Mouse (Mus musculus): ENCODE data around the gene Myo1a. TPM values are rescaled to one million over a fixed set of nuclear protein-coding genes. Genes with fewer than 3 reads are reported as not detected.

The Myo1a gene
- polyA plus RNA-seq, 1 experiment, result 0.35 TPM

GRCm38 (mm10) chr10:127691053-127691452 lies 13.9 kb upstream of the Myo1a start:
- H3K4me2 ChIP-seq (ENCODE audit: low read depth), result no peak overlapping the region
- no peak overlapping the region for H3ac ChIP-seq (ENCODE audit: control insufficient read depth, insufficient read length)
- no peak for TF ChIP-seq SRF (IDR thresholded peaks at IDR 0.05; ENCODE audit: control insufficient read depth, insufficient read length, low read depth)
- no peak for TF ChIP-seq MYOG (IDR thresholded peaks at IDR 0.05; ENCODE audit: control insufficient read depth in 1 of 3, insufficient read depth in 1 of 3, insufficient read length in 2 of 3, low read depth in 2 of 3)
- no peak for TF ChIP-seq CEBPB (IDR thresholded peaks at IDR 0.05; ENCODE audit: insufficient read depth, poor library complexity, severe bottlenecking)
- no peak for TF ChIP-seq TCF3 (IDR thresholded peaks at IDR 0.05; ENCODE audit: insufficient read length, low read depth)
- H3K27me3 ChIP-seq (ENCODE audit: control insufficient read depth, insufficient read depth, insufficient read length), result no peaks in the 10 kb centered on the region
- H3K36me3 ChIP-seq (ENCODE audit: control insufficient read depth, insufficient read depth), result peaks cover 4% of the 10 kb centered on the region
- no peaks in the 10 kb centered on the region for H3K79me2 ChIP-seq (ENCODE audit: control insufficient read depth, insufficient read depth)
- no peak overlapping the region for H3K4me3 ChIP-seq

GRCm38 (mm10) chr10:127694636-127695035 lies 10.3 kb upstream of the Myo1a start:
- H3K36me3 ChIP-seq (ENCODE audit: control insufficient read depth, insufficient read depth), result peaks cover 4% of the 10 kb centered on the region
- H3K79me2 ChIP-seq (ENCODE audit: control insufficient read depth, insufficient read depth), result no peaks in the 10 kb centered on the region
- H3K4me3 ChIP-seq, result no peak overlapping the region
- no peaks in the 10 kb centered on the region for H3K27me3 ChIP-seq (ENCODE audit: control insufficient read depth, insufficient read depth, insufficient read length)
- H3K4me2 ChIP-seq (ENCODE audit: low read depth), result no peak overlapping the region
- TF ChIP-seq POLR2AphosphoS2 (IDR thresholded peaks at IDR 0.05; ENCODE audit: insufficient read length, low read depth) (no peak), USF1 (IDR thresholded peaks at IDR 0.05; ENCODE audit: low read depth) (peak; percentile 15)
- no peak overlapping the region for H3ac ChIP-seq (ENCODE audit: control insufficient read depth, insufficient read length)

DNA sequence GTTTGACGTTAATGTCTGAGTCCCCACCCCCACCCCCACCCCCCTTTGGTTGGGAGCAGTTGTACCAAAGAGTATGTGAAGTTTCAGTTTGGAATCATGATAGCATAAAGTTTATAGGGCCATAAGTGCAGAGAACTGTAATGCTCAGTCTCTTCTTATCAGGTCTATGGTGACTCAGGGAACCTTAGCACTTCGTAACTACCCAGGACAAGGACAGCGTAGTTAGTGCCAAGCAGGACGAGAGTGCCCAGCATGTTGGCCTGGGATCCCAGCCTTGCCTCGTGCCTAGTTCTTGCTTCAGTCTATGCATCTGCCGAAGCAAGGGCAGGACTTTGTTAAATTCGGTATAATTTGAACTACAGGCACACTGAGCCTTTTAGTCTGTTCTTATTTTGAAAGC lies 9.2 kb upstream of the Myo1a start:
- peaks cover 4% of the 10 kb centered on the region for H3K36me3 ChIP-seq (ENCODE audit: control insufficient read depth, insufficient read depth)
- no peak overlapping the region for H3ac ChIP-seq (ENCODE audit: control insufficient read depth, insufficient read length)
- no peaks in the 10 kb centered on the region for H3K27me3 ChIP-seq (ENCODE audit: control insufficient read depth, insufficient read depth, insufficient read length)
- no peak for TF ChIP-seq E2F4 (IDR thresholded peaks at IDR 0.05; ENCODE audit: insufficient read depth)
- TF ChIP-seq POLR2AphosphoS2 (IDR thresholded peaks at IDR 0.05; ENCODE audit: insufficient read length, low read depth), result no peak
- H3K4me2 ChIP-seq (ENCODE audit: low read depth), result no peak overlapping the region
- no peak overlapping the region for H3K4me3 ChIP-seq
- no peaks in the 10 kb centered on the region for H3K79me2 ChIP-seq (ENCODE audit: control insufficient read depth, insufficient read depth)

GRCm38 (mm10) chr10:127698966-127699365 lies 6.0 kb upstream of the Myo1a start:
- H3K27me3 ChIP-seq (ENCODE audit: control insufficient read depth, insufficient read depth, insufficient read length), result no peaks in the 10 kb centered on the region
- no peak overlapping the region for H3K4me3 ChIP-seq
- peaks cover 4% of the 10 kb centered on the region for H3K36me3 ChIP-seq (ENCODE audit: control insufficient read depth, insufficient read depth)
- no peak for TF ChIP-seq TCF3 (IDR thresholded peaks at IDR 0.05; ENCODE audit: insufficient read length, low read depth)
- no peak for TF ChIP-seq CEBPB (IDR thresholded peaks at IDR 0.05; ENCODE audit: insufficient read depth, poor library complexity, severe bottlenecking)
- TF ChIP-seq SRF (IDR thresholded peaks at IDR 0.05; ENCODE audit: control insufficient read depth, insufficient read length, low read depth), result no peak
- no peak for TF ChIP-seq E2F4 (IDR thresholded peaks at IDR 0.05; ENCODE audit: insufficient read depth)
- TF ChIP-seq POLR2AphosphoS2 (IDR thresholded peaks at IDR 0.05; ENCODE audit: insufficient read length, low read depth), result no peak
- H3K79me2 ChIP-seq (ENCODE audit: control insufficient read depth, insufficient read depth), result no peaks in the 10 kb centered on the region
- no peak overlapping the region for H3K4me2 ChIP-seq (ENCODE audit: low read depth)
- no peak overlapping the region for H3ac ChIP-seq (ENCODE audit: control insufficient read depth, insufficient read length)

DNA sequence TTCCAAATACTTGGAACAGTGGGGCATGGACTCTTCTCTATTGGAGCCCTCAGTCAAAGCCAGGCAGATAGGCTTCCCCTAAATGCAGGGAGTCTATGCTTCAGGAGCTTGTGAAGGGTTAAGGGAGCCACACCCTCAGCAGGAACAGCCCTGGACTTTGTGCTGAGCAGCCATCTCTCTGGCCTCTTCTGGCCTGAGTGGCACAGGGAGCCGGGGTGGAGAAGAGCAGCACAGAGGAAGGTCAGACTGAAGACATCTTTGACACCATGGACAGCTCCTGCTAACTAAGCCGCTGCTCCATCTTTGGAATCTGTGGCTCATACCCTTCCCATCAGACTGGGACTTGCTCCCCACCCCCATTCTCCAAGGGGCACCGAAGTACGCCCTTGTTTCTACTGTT lies 1.7 kb upstream of the Myo1a start:
- Histone ChIP-seq H3K36me3 (ENCODE audit: control insufficient read depth, insufficient read depth) (no peaks in the 10 kb centered on the region), H3ac (ENCODE audit: control insufficient read depth, insufficient read length) (no peak overlapping the region), H3K4me2 (ENCODE audit: low read depth) (no peak overlapping the region), H3K79me2 (ENCODE audit: control insufficient read depth, insufficient read depth) (no peaks in the 10 kb centered on the region), H3K4me3 (no peak overlapping the region), H3K27me3 (ENCODE audit: control insufficient read depth, insufficient read depth, insufficient read length) (no peaks in the 10 kb centered on the region)
- TF ChIP-seq USF1 (IDR thresholded peaks at IDR 0.05; ENCODE audit: low read depth) (no peak), MYOD1 (IDR thresholded peaks at IDR 0.05; ENCODE audit: control insufficient read depth in 1 of 3, insufficient read length in 2 of 3, low read depth in 2 of 3) (no peak), REST (IDR thresholded peaks at IDR 0.05; ENCODE audit: insufficient read depth, insufficient read length) (peak; percentile 90), TCF12 (IDR thresholded peaks at IDR 0.05; ENCODE audit: insufficient read depth, poor library complexity, severe bottlenecking) (no peak), CEBPB (IDR thresholded peaks at IDR 0.05; ENCODE audit: insufficient read depth, poor library complexity, severe bottlenecking) (no peak)

GRCm38 (mm10) chr10:127704293-127704692 lies 677 bp upstream of the Myo1a start:
- no peak overlapping the region for H3ac ChIP-seq (ENCODE audit: control insufficient read depth, insufficient read length)
- no peak for TF ChIP-seq POLR2A (IDR thresholded peaks at IDR 0.05; ENCODE audit: insufficient read length, low read depth)
- TF ChIP-seq MYOD1 (IDR thresholded peaks at IDR 0.05; ENCODE audit: control insufficient read depth in 1 of 3, insufficient read length in 2 of 3, low read depth in 2 of 3), result peak in 1 of 3 experiments; percentile 72
- TF ChIP-seq MYOG (IDR thresholded peaks at IDR 0.05; ENCODE audit: control insufficient read depth in 1 of 3, insufficient read depth in 1 of 3, insufficient read length in 2 of 3, low read depth in 2 of 3), result peak in 1 of 3 experiments; percentile 49
- H3K4me3 ChIP-seq, result no peak overlapping the region
- H3K4me2 ChIP-seq (ENCODE audit: low read depth), result no peak overlapping the region
- H3K79me2 ChIP-seq (ENCODE audit: control insufficient read depth, insufficient read depth), result no peaks in the 10 kb centered on the region
- no peaks in the 10 kb centered on the region for H3K36me3 ChIP-seq (ENCODE audit: control insufficient read depth, insufficient read depth)
- H3K27me3 ChIP-seq (ENCODE audit: control insufficient read depth, insufficient read depth, insufficient read length), result no peaks in the 10 kb centered on the region
